Mouse (Mus musculus) midbrain, embryonic 15.5 days (tissue): Measurements from ENCODE around the gene Agtpbp1. TPM values are rescaled to one million over a fixed set of nuclear protein-coding genes. Genes with fewer than 3 reads are reported as not detected.
"Not testable (repeated sequence)": the region's sequence is repeated elsewhere in the genome, so short reads cannot be mapped to it uniquely, and the experiment has no call there.

Experiments
- ATAC-seq: fragments of 200-750 bp; cut with Nextera tagmentation; replicated peaks from 2 replicates; pipeline ENCODE4 v1.8.0; 2017; ENCODE audit warnings: moderate TSS enrichment
- H3K27ac ChIP-seq: fragments of 300-500 bp; sonication (generic); 2 replicates; pipeline ENCODE4 v1.5.1; 2015; ENCODE audit warnings: mild to moderate bottlenecking, inconsistent platforms
- H3K27me3 ChIP-seq: fragments of 300-500 bp; sonication (generic); replicated peaks from 2 replicates; pipeline ENCODE4 v1.6.1; 2015; ENCODE audit warnings: inconsistent platforms
- H3K36me3 ChIP-seq: fragments of 300-500 bp; sonication (generic); replicated peaks from 2 replicates; pipeline ENCODE4 v1.6.1; 2015; ENCODE audit warnings: inconsistent platforms
- H3K4me1 ChIP-seq: fragments of 300-500 bp; sonication (generic); 2 replicates; pipeline ENCODE4 v1.6.1; 2015; ENCODE audit warnings: inconsistent platforms
- H3K4me2 ChIP-seq: fragments of 300-500 bp; sonication (generic); 2 replicates; pipeline ENCODE4 v1.6.1; 2015; ENCODE audit warnings: inconsistent platforms, mild to moderate bottlenecking, moderate library complexity
- H3K4me3 ChIP-seq: fragments of 300-500 bp; sonication (generic); 2 replicates; pipeline ENCODE4 v1.5.1; 2015; ENCODE audit warnings: mild to moderate bottlenecking, inconsistent platforms
- H3K9ac ChIP-seq: fragments of 300-500 bp; sonication (generic); 2 replicates; pipeline ENCODE4 v1.6.1; 2015; ENCODE audit warnings: mild to moderate bottlenecking, inconsistent platforms
- H3K9me3 ChIP-seq: fragments of 300-500 bp; sonication (generic); 2 replicates; pipeline ENCODE4 v1.6.1; 2016; ENCODE audit warnings: inconsistent platforms
- WGBS: fragments of 180-500 bp; shearing (Covaris S2); methylation state at CpG from one replicate; pipeline ENCODE4 v1.1.7; 2015; ENCODE audit warnings: mixed read lengths; 5-methylcytosine and 5-hydroxymethylcytosine counted together
- polyA plus RNA-seq: library from polyadenylated mRNA; unstranded; fragments of >200 nt; fragmentation: Nextera tagmentation; extraction: Ambion mirVana; gene quantifications from 2 replicates; pipeline ENCODE4 v1.2.1, GENCODE M21; 2015

Agtpbp1 gene
- polyA plus RNA-seq, 1 experiment from 2014 or later: 70.4 TPM

- no peak for ATAC-seq
- peaks cover 68% of the 10 kb centered on the region for H3K36me3 ChIP-seq
Measured at GRCm38 (mm10) chr13:59605221-59605922, 20.3 kb upstream of the Agtpbp1 start.

GRCm38 (mm10) chr13:59604511-59604910, 19.5 kb upstream of the Agtpbp1 start:
- Histone ChIP-seq H3K9ac (no peak overlapping the region), H3K9me3 (no peaks in the 10 kb centered on the region), H3K36me3 (peaks cover 68% of the 10 kb centered on the region), H3K4me2 (no peak overlapping the region), H3K4me1 (no peaks in the 10 kb centered on the region), H3K27ac (no peak overlapping the region), H3K27me3 (no peaks in the 10 kb centered on the region), H3K4me3 (no peak overlapping the region)
- 83% methylated on average over 1 of the region's 1 CpGs for WGBS
- ATAC-seq: no peak

More at GRCm38 (mm10) chr13:59605221-59605922, 20.3 kb upstream of the Agtpbp1 start:
- no peak overlapping the region for H3K4me2 ChIP-seq
- 83% methylated on average over 10 of the region's 10 CpGs for WGBS
- H3K4me3 ChIP-seq: no peak overlapping the region
- no peaks in the 10 kb centered on the region for H3K4me1 ChIP-seq
- H3K9ac ChIP-seq: no peak overlapping the region
- H3K27me3 ChIP-seq: no peaks in the 10 kb centered on the region
- H3K27ac ChIP-seq: no peak overlapping the region
- H3K9me3 ChIP-seq: no peaks in the 10 kb centered on the region

- H3K9me3 ChIP-seq: no peaks in the 10 kb centered on the region
- WGBS: 91% methylated on average over 5 of the region's 5 CpGs
- H3K4me2 ChIP-seq: no peak overlapping the region
- H3K4me1 ChIP-seq: no peaks in the 10 kb centered on the region
- no peak overlapping the region for H3K9ac ChIP-seq
- no peak overlapping the region for H3K4me3 ChIP-seq
- no peaks in the 10 kb centered on the region for H3K27me3 ChIP-seq
- no peak overlapping the region for H3K27ac ChIP-seq
- peaks cover 62% of the 10 kb centered on the region for H3K36me3 ChIP-seq
- no peak for ATAC-seq
Measured at GRCm38 (mm10) chr13:59603096-59603495, 18.1 kb upstream of the Agtpbp1 start.

GRCm38 (mm10) chr13:59592630-59593029, 7.6 kb upstream of the Agtpbp1 start:
- Histone ChIP-seq H3K27ac (no peak overlapping the region), H3K27me3 (no peaks in the 10 kb centered on the region), H3K4me1 (peaks cover 6% of the 10 kb centered on the region), H3K9ac (no peak overlapping the region), H3K4me2 (no peak overlapping the region), H3K9me3 (no peaks in the 10 kb centered on the region), H3K4me3 (no peak overlapping the region), H3K36me3 (peaks cover 37% of the 10 kb centered on the region)
- no peak for ATAC-seq
- 89% methylated on average over 1 of the region's 1 CpGs for WGBS

GRCm38 (mm10) chr13:59592058-59592457, 7.0 kb upstream of the Agtpbp1 start:
- not testable (repeated sequence) for H3K4me2 ChIP-seq, ATAC-seq, H3K9me3 ChIP-seq, H3K4me3 ChIP-seq, H3K27ac ChIP-seq, H3K27me3 ChIP-seq, H3K9ac ChIP-seq
- WGBS: 90% methylated on average over 3 of the region's 3 CpGs
- Histone ChIP-seq H3K36me3 (peaks cover 38% of the 10 kb centered on the region), H3K4me1 (peaks cover 11% of the 10 kb centered on the region)

GRCm38 (mm10) chr13:59590691-59591090, 5.7 kb upstream of the Agtpbp1 start:
- no peak overlapping the region for H3K4me2 ChIP-seq
- no peak overlapping the region for H3K4me3 ChIP-seq
- H3K36me3 ChIP-seq: peaks cover 36% of the 10 kb centered on the region
- H3K9me3 ChIP-seq: no peaks in the 10 kb centered on the region
- H3K9ac ChIP-seq: no peak overlapping the region
- no peaks in the 10 kb centered on the region for H3K27me3 ChIP-seq
- H3K27ac ChIP-seq: no peak overlapping the region
- 88% methylated on average over 4 of the region's 4 CpGs for WGBS
- peaks cover 23% of the 10 kb centered on the region for H3K4me1 ChIP-seq
- ATAC-seq: no peak

- H3K9me3 ChIP-seq: no peaks in the 10 kb centered on the region
- H3K9ac ChIP-seq: no peak overlapping the region
- H3K4me1 ChIP-seq: peaks cover 23% of the 10 kb centered on the region
- H3K4me3 ChIP-seq: no peak overlapping the region
- peaks cover 34% of the 10 kb centered on the region for H3K36me3 ChIP-seq
- no peak for ATAC-seq
- no peak overlapping the region for H3K27ac ChIP-seq
- H3K4me2 ChIP-seq: no peak overlapping the region
- H3K27me3 ChIP-seq: no peaks in the 10 kb centered on the region
- 88% methylated on average over 4 of the region's 4 CpGs for WGBS
Measured at GRCm38 (mm10) chr13:59589672-59590071, 4.6 kb upstream of the Agtpbp1 start.

GRCm38 (mm10) chr13:59587201-59587600, 2.2 kb upstream of the Agtpbp1 start:
- Histone ChIP-seq H3K9me3 (no peaks in the 10 kb centered on the region), H3K36me3 (peaks cover 19% of the 10 kb centered on the region), H3K4me1 (peaks cover 30% of the 10 kb centered on the region), H3K4me2 (peak overlapping the region; percentile 73), H3K27me3 (no peaks in the 10 kb centered on the region), H3K9ac (no peak overlapping the region), H3K4me3 (no peak overlapping the region), H3K27ac (no peak overlapping the region)
- WGBS: 98% methylated on average over 2 of the region's 2 CpGs
- ATAC-seq: no peak

GRCm38 (mm10) chr13:59585648-59586005, 600 bp upstream of the Agtpbp1 start:
- no peaks in the 10 kb centered on the region for H3K27me3 ChIP-seq
- H3K4me2 ChIP-seq: peak overlapping the region; percentile 73
- peak overlapping the region; percentile 70 for H3K4me3 ChIP-seq
- peaks cover 30% of the 10 kb centered on the region for H3K4me1 ChIP-seq
- 0% methylated on average over 28 of the region's 28 CpGs for WGBS
- peaks cover 11% of the 10 kb centered on the region; the same call in 1 of the 2 replicates for H3K36me3 ChIP-seq
- peak overlapping the region; percentile 80 for H3K9ac ChIP-seq
- H3K27ac ChIP-seq: peak overlapping the region; percentile 82
- ATAC-seq: no peak
- no peaks in the 10 kb centered on the region for H3K9me3 ChIP-seq

GRCm38 (mm10) chr13:59584481-59584880, 546 bp downstream of the Agtpbp1 start:
- 4% methylated on average over 9 of the region's 9 CpGs for WGBS
- H3K4me1 ChIP-seq: peaks cover 30% of the 10 kb centered on the region

GRCm38 (mm10) chr13:59580954-59581353, 4.1 kb downstream of the Agtpbp1 start:
- no peak for ATAC-seq
- H3K4me3 ChIP-seq: no peak overlapping the region
- no peaks in the 10 kb centered on the region for H3K36me3 ChIP-seq
- H3K9ac ChIP-seq: no peak overlapping the region
- no peak overlapping the region for H3K27ac ChIP-seq
- H3K27me3 ChIP-seq: no peaks in the 10 kb centered on the region
- WGBS: 92% methylated on average over 4 of the region's 4 CpGs
- peaks cover 8% of the 10 kb centered on the region for H3K4me1 ChIP-seq
- H3K9me3 ChIP-seq: no peaks in the 10 kb centered on the region
- no peak overlapping the region for H3K4me2 ChIP-seq

More at GRCm38 (mm10) chr13:59584481-59584880, 546 bp downstream of the Agtpbp1 start:
- H3K27ac ChIP-seq: peak overlapping the region; percentile 76
- H3K27me3 ChIP-seq: no peaks in the 10 kb centered on the region
- peak overlapping the region; percentile 54 for H3K9ac ChIP-seq
- H3K4me3 ChIP-seq: peak overlapping the region; percentile 70
- 0 out of 2 replicates have a peak, but pooled peaks cover 6% of the 10 kb centered on the region for H3K36me3 ChIP-seq
- no peaks in the 10 kb centered on the region for H3K9me3 ChIP-seq
- peak overlapping the region; percentile 93 for H3K4me2 ChIP-seq
- ATAC-seq: peak; percentile 71

GRCm38 (mm10) chr13:59572549-59572948, 12.5 kb downstream of the Agtpbp1 start:
- H3K4me3 ChIP-seq: no peak overlapping the region
- no peak overlapping the region for H3K9ac ChIP-seq
- 88% methylated on average over 2 of the region's 2 CpGs for WGBS
- no peak overlapping the region for H3K27ac ChIP-seq
- no peak for ATAC-seq
- no peaks in the 10 kb centered on the region for H3K4me1 ChIP-seq
- no peaks in the 10 kb centered on the region for H3K36me3 ChIP-seq
- no peaks in the 10 kb centered on the region for H3K27me3 ChIP-seq
- no peak overlapping the region for H3K4me2 ChIP-seq
- H3K9me3 ChIP-seq: no peaks in the 10 kb centered on the region

GRCm38 (mm10) chr13:59571107-59571506, 13.9 kb downstream of the Agtpbp1 start:
- H3K27ac ChIP-seq: no peak overlapping the region
- no peaks in the 10 kb centered on the region for H3K9me3 ChIP-seq
- no peak overlapping the region for H3K9ac ChIP-seq
- ATAC-seq: no peak
- H3K27me3 ChIP-seq: no peaks in the 10 kb centered on the region
- H3K36me3 ChIP-seq: no peaks in the 10 kb centered on the region
- 81% methylated on average over 6 of the region's 6 CpGs for WGBS
- no peak overlapping the region for H3K4me2 ChIP-seq
- H3K4me3 ChIP-seq: no peak overlapping the region
- H3K4me1 ChIP-seq: no peaks in the 10 kb centered on the region
